Mouse (Mus musculus) subcutaneous adipose tissue, adult 2 months (tissue): Measurements from ENCODE around the gene Ankrd26. TPM values are rescaled to one million over a fixed set of nuclear protein-coding genes. Genes with fewer than 3 reads are reported as not detected.

ENCODE experiments used
- polyA plus RNA-seq: library from polyadenylated mRNA; depleted of rRNA; stranded (reverse); fragments of >200 nt; gene quantifications from 2 replicates; pipeline ENCODE4 v1.2.3, GENCODE M21; 2012; ENCODE audit warnings: low replicate concordance; rRNA removed

Ankrd26 gene
- 0.76 and 2.2 TPM in 2 replicates for polyA plus RNA-seq

DNA sequence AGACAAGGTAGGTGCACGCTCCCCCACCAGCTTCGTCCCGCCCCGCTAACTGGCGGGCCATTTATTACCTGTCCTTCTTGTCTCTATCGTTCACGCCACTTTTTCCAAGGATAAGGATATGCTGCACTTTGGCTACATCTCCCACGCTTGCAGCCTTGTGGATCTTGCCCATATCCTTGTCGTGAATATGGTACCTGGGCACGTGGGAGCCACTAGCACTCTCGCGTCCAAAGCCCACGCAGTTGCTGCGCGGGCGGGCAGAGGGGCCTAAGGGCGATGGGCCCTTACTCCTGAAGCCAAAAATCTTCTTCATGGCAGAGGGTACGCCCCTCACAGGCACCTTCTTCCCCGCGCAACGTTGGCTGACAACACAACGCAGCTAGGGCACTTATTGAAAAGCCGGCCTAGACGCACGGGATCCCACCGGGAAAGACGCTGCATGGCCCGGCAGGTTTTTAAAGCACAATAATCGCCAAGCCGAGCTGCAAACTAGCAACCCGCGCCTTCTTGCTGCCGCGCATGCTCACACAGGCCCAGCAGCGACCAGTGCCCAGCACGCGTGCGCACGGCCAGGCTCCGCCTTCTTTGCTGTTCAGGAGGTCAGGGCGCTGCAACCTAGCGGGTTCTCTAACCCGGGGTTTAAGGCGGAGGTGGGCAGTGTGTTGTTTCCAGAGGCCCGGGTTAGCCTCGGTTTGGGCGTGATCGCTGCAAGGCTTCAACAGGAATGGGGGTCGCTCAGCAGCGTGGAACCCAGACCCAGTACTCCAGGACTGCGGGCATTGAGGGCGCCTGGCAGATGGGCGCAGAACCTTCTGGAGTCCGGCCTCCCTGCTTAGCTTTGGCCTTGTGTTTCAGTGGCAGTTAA lies at the start of gene Ankrd26:
Gene Ankrd26 (minus strand): TSS at position 482 of the 865 bp plus-strand sequence.

GRCm38 (mm10) chr6:118478957-118479708 lies 82.9 kb downstream of the Ankrd26 start, which contains the start of gene Zfp9:
Gene Zfp9, minus strand, starts transcription at chr6:118479320.

DNA sequence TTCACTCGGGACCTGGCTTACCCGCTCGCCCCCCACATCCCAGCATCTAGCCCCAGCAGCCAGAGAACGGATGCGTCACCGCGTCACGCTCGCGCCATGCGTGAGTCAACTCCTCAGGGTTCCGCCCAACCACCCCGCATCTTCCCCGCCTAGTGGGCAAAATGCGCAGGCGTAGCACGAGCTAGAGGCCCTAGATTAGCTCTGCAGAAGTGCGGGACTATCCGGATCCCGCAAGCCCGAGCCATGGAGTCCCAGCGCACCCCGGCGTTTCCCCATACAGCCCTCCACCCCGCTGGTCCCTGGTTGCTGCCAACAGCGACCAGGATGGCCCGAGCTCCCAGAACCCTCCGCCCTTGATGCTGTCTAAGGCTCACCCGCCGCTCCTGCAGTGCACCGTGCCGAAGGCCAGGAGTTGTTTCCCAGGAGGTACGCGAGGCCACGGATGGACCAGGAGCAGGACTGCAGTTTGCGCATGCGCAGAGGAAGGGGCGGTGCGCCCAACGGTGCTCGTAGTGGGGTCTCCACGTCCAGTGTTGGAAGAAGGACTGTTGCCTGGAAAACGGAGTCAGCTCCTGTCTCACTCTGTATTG lies 106.9 kb downstream of the Ankrd26 start, which contains the start of gene Zfp248:
Gene Zfp248 (minus strand): TSS at position 487 of the 590 bp plus-strand sequence.

Other genes starting within 250 kb of the Ankrd26 start
- 4.4 and 7.1 TPM in 2 replicates for gene Bms1, start 142.8 kb downstream of the Ankrd26 start, polyA plus RNA-seq
- gene Zfp248, start 106.7 kb downstream of the Ankrd26 start, polyA plus RNA-seq, result 1.4 and 1.8 TPM in 2 replicates
- 2.4 and 5.7 TPM in 2 replicates for gene Zfp9, start 82.9 kb downstream of the Ankrd26 start, polyA plus RNA-seq